Mouse (Mus musculus): ENCODE results near the gene Cd34. TPM values are rescaled to one million over a fixed set of nuclear protein-coding genes. Genes with fewer than 3 reads are reported as not detected.
A peak's percentile ranks its signal among the peaks of the same experiment; 100 is the strongest.

The Cd34 gene
- total and polyA plus RNA-seq, 3 experiments: 73.6 to 92.6 (median 86.5) TPM

GRCm38 (mm10) chr1:194980826-194981435, 42.3 kb downstream of the Cd34 start:
- Histone ChIP-seq H3K9ac (ENCODE audit: low read depth, low read length) (no peak overlapping the region), H3K27me3 (ENCODE audit: control insufficient read depth, insufficient read depth, low read length) (no peaks in the 10 kb centered on the region), H3K4me1 (ENCODE audit: control insufficient read depth, insufficient read depth, low read length) (peaks cover 26% of the 10 kb centered on the region), H3K79me2 (replicated peaks; ENCODE audit: control insufficient read depth, insufficient read depth, low read length) (peaks cover 5% of the 10 kb centered on the region; the same call in 1 of the 2 replicates), H3K4me3 (no peak overlapping the region), H3K36me3 (ENCODE audit: control insufficient read depth, insufficient read depth, low read length) (peaks cover 37% of the 10 kb centered on the region), H3K27ac (peak overlapping the region; percentile 60)
- intact Hi-C loops (cut with DNase I): no loop called here
- DNase-seq: no peak
- 65% methylated on average over 1 of the region's 1 CpGs for WGBS
- TF ChIP-seq EP300 (IDR thresholded peaks at IDR 0.05; ENCODE audit: insufficient read depth, low read depth, low read length) (no peak), POLR2A (IDR thresholded peaks at IDR 0.05; ENCODE audit: insufficient read depth, low read depth, low read length) (no peak)

GRCm38 (mm10) chr1:194982931-194983690, 44.5 kb downstream of the Cd34 start:
- Histone ChIP-seq H3K27me3 (ENCODE audit: control insufficient read depth, insufficient read depth, low read length) (no peaks in the 10 kb centered on the region), H3K36me3 (ENCODE audit: control insufficient read depth, insufficient read depth, low read length) (peaks cover 39% of the 10 kb centered on the region), H3K9ac (ENCODE audit: low read depth, low read length) (no peak overlapping the region), H3K4me3 (no peak overlapping the region), H3K27ac (peak overlapping the region; percentile 13), H3K4me1 (ENCODE audit: control insufficient read depth, insufficient read depth, low read length) (peaks cover 18% of the 10 kb centered on the region), H3K79me2 (replicated peaks; ENCODE audit: control insufficient read depth, insufficient read depth, low read length) (peaks cover 7% of the 10 kb centered on the region)
- TF ChIP-seq CTCF (IDR thresholded peaks at IDR 0.05): no peak
- TF ChIP-seq EP300 (IDR thresholded peaks at IDR 0.05; ENCODE audit: insufficient read depth, low read depth, low read length): no peak
- intact Hi-C loops (cut with DNase I): no loop called here
- 59% methylated on average over 5 of the region's 5 CpGs for WGBS
- no peak for DNase-seq

GRCm38 (mm10) chr1:194984914-194985313, 46.3 kb downstream of the Cd34 start:
- H3K9ac ChIP-seq (ENCODE audit: low read depth, low read length): no peak overlapping the region
- no peak overlapping the region for H3K4me3 ChIP-seq
- H3K27ac ChIP-seq: peak overlapping the region; percentile 15; the same call in 1 of the 2 replicates
- TF ChIP-seq POLR2A (IDR thresholded peaks at IDR 0.05; ENCODE audit: insufficient read depth, low read depth, low read length): no peak
- TF ChIP-seq CTCF (IDR thresholded peaks at IDR 0.05): no peak
- no peak for TF ChIP-seq EP300 (IDR thresholded peaks at IDR 0.05; ENCODE audit: insufficient read depth, low read depth, low read length)
- WGBS: 82% methylated on average over 3 of the region's 3 CpGs
- DNase-seq: no peak
- H3K27me3 ChIP-seq (ENCODE audit: control insufficient read depth, insufficient read depth, low read length): no peaks in the 10 kb centered on the region
- peaks cover 8% of the 10 kb centered on the region for H3K79me2 ChIP-seq (replicated peaks; ENCODE audit: control insufficient read depth, insufficient read depth, low read length)
- H3K4me1 ChIP-seq (ENCODE audit: control insufficient read depth, insufficient read depth, low read length): peaks cover 19% of the 10 kb centered on the region
- intact Hi-C loops (cut with DNase I): no loop called here
- H3K36me3 ChIP-seq (ENCODE audit: control insufficient read depth, insufficient read depth, low read length): peaks cover 38% of the 10 kb centered on the region

- Histone ChIP-seq H3K36me3 (ENCODE audit: control insufficient read depth, insufficient read depth, low read length) (peaks cover 37% of the 10 kb centered on the region), H3K27ac (peak overlapping the region; percentile 15), H3K4me3 (no peak overlapping the region), H3K9ac (ENCODE audit: low read depth, low read length) (no peak overlapping the region), H3K27me3 (ENCODE audit: control insufficient read depth, insufficient read depth, low read length) (no peaks in the 10 kb centered on the region), H3K79me2 (replicated peaks; ENCODE audit: control insufficient read depth, insufficient read depth, low read length) (peaks cover 9% of the 10 kb centered on the region), H3K4me1 (ENCODE audit: control insufficient read depth, insufficient read depth, low read length) (peaks cover 23% of the 10 kb centered on the region)
- TF ChIP-seq EP300 (IDR thresholded peaks at IDR 0.05; ENCODE audit: insufficient read depth, low read depth, low read length): no peak
- TF ChIP-seq CTCF (IDR thresholded peaks at IDR 0.05): no peak
- no peak for TF ChIP-seq POLR2A (IDR thresholded peaks at IDR 0.05; ENCODE audit: insufficient read depth, low read depth, low read length)
- intact Hi-C loops (cut with DNase I): no loop called here
- no peak for DNase-seq
- 54% methylated on average over 4 of the region's 4 CpGs for WGBS
Observed at GRCm38 (mm10) chr1:194985442-194986210, 47.0 kb downstream of the Cd34 start.

GRCm38 (mm10) chr1:194989024-194989423, 50.4 kb downstream of the Cd34 start:
- Histone ChIP-seq H3K9ac (ENCODE audit: low read depth, low read length) (no peak overlapping the region), H3K27ac (no peak overlapping the region), H3K27me3 (ENCODE audit: control insufficient read depth, insufficient read depth, low read length) (no peaks in the 10 kb centered on the region), H3K36me3 (ENCODE audit: control insufficient read depth, insufficient read depth, low read length) (peaks cover 39% of the 10 kb centered on the region), H3K79me2 (replicated peaks; ENCODE audit: control insufficient read depth, insufficient read depth, low read length) (peaks cover 6% of the 10 kb centered on the region), H3K4me1 (ENCODE audit: control insufficient read depth, insufficient read depth, low read length) (peaks cover 22% of the 10 kb centered on the region), H3K4me3 (no peak overlapping the region)
- no peak for TF ChIP-seq POLR2A (IDR thresholded peaks at IDR 0.05; ENCODE audit: insufficient read depth, low read depth, low read length)
- peak; percentile 42 for TF ChIP-seq CTCF (IDR thresholded peaks at IDR 0.05)
- TF ChIP-seq EP300 (IDR thresholded peaks at IDR 0.05; ENCODE audit: insufficient read depth, low read depth, low read length): no peak
- WGBS: 98% methylated on average over 1 of the region's 1 CpGs
- DNase-seq: no peak
- intact Hi-C loops (cut with DNase I): no loop called here

Measured in heart, adult 2 months (tissue).